Comparison of ENCODE assay signal across 9 mouse cellular contexts in the genomic region with DNA sequence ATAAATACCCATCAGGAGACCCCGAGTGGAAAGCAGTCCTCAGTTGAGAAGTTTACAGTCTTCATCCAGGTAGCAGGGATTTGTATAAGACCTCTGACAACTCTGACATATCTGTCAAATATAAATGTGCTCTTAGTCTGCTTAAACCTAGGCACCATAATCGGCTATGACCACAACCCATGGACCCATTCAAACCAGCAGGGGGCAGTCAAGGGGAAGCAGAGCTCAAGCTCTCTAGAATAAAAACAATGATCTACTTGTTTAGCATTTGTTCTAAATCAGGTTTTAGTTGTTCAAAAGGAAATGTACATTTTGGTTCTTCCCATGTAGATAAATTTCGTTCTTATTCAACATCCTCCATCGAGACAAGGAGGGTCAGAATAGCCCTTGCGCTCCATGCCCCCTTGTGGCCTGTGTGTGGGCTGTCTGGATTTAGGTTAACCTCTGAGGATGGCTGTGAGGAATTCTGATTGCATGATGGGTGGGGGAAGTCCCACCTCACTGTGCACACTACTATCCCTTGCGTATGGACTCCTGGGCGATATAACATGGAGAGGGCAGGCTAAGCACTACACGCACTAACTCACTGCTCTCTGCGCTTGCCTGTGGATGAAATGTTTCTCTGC. TPM values are rescaled to one million over a fixed set of nuclear protein-coding genes. Genes with fewer than 3 reads are reported as not detected.
A peak's percentile ranks its signal among the peaks of the same experiment; 100 is the strongest.
DNase-seq lines count a peak whose midpoint lies in the region; ATAC-seq and TF ChIP-seq lines count a peak whose summit lies in the region.
"Had no signal": no experiment of that assay in that cellular context is flagged by ENCODE, and none has a peak within 500 bp of the region (broad histone marks: within the 10 kb centered on the region; RNA-seq: fewer than 3 reads in every experiment).

No protein-coding gene starts in this region.

- H3K9ac ChIP-seq in heart, embryonic 12.5 days, result no peak overlapping the region
- H3K9ac ChIP-seq: embryonic facial prominence, embryonic 15.5 days; limb, embryonic 12.5 days had no signal

- WGBS in heart, embryonic 12.5 days, result 82% methylated on average over 9 of the region's 9 CpGs

- no peak for ATAC-seq in heart, embryonic 12.5 days (ENCODE audit: insufficient number of reproducible peaks, low FRiP score)
- 0 out of 2 replicates have a peak, but pooled peaks have one; percentile 11 for ATAC-seq in G1E (ENCODE audit: extremely low read depth, insufficient number of reproducible peaks, low FRiP score, poor library complexity, severe bottlenecking)
- peak; percentile 65; the same call in 1 of the 2 replicates for ATAC-seq in erythroid progenitor cell, adult 5-6 weeks (replicated peaks; ENCODE audit: low FRiP score, poor library complexity, severe bottlenecking)

- H3K9me3 ChIP-seq in heart, embryonic 12.5 days (replicated peaks), result no peaks in the 10 kb centered on the region
- H3K9me3 ChIP-seq in G1E (replicated peaks), result no peaks in the 10 kb centered on the region
- H3K9me3 ChIP-seq: embryonic facial prominence, embryonic 15.5 days; limb, embryonic 12.5 days had no signal

- peak; percentile 19 to 59 for DNase-seq in heart, postnatal 14 days
- DNase-seq in B cell, adult 2 months, result peak; percentile 60 to 63
- DNase-seq in G1E (ENCODE audit: low spot score), result no peak
- peak; percentile 15 to 31 for DNase-seq in lung, adult 18-20 months
- peak; percentile 59 for DNase-seq in thymus, postnatal 14 days

- no peak overlapping the region for H3K4me2 ChIP-seq in heart, embryonic 12.5 days
- H3K4me2 ChIP-seq: embryonic facial prominence, embryonic 15.5 days; limb, embryonic 12.5 days had no signal

- H3K27ac ChIP-seq in heart, embryonic 12.5 days (ENCODE audit: poor library complexity, severe bottlenecking), result no peak overlapping the region
- H3K27ac ChIP-seq: embryonic facial prominence, embryonic 15.5 days; limb, embryonic 12.5 days had no signal

- H3K4me1 ChIP-seq in heart, embryonic 12.5 days (replicated peaks), result peaks cover 24% of the 10 kb centered on the region
- H3K4me1 ChIP-seq in G1E (ENCODE audit: insufficient read depth, low read depth, low read length), result peaks cover 9% of the 10 kb centered on the region
- H3K4me1 ChIP-seq: embryonic facial prominence, embryonic 15.5 days had no signal

- no peak overlapping the region for H3K4me3 ChIP-seq in heart, embryonic 12.5 days
- no peak overlapping the region for H3K4me3 ChIP-seq in G1E (ENCODE audit: low read depth, low read length)
- H3K4me3 ChIP-seq: embryonic facial prominence, embryonic 15.5 days; limb, embryonic 12.5 days had no signal

- intact Hi-C loops in heart, postnatal 14 days (cut with DNase I), result no loop called here

- peaks cover 37% of the 10 kb centered on the region for H3K36me3 ChIP-seq in heart, embryonic 12.5 days
- H3K36me3 ChIP-seq in G1E (replicated peaks), result peaks cover 82% of the 10 kb centered on the region

- 0 out of 2 replicates have a peak, but pooled peaks have one; percentile 19 for TF ChIP-seq CTCF in G1E (IDR thresholded peaks at IDR 0.05; ENCODE audit: low read depth, low read length)

- no peaks in the 10 kb centered on the region for H3K27me3 ChIP-seq in heart, embryonic 12.5 days (replicated peaks)
- no peaks in the 10 kb centered on the region for H3K27me3 ChIP-seq in G1E (ENCODE audit: insufficient read depth, low read length)
- H3K27me3 ChIP-seq: embryonic facial prominence, embryonic 15.5 days; limb, embryonic 12.5 days had no signal

RNA-seq across cellular contexts. Expression of gene Thumpd2, which starts 19.2 kb away (rescaled TPM):
- total RNA-seq in heart, postnatal 14 days (2021), result 1 to 10 TPM; 4.6 TPM
- 10.5 and 11.6 TPM in 2 replicates for polyA plus RNA-seq in heart, embryonic 12.5 days (2016; fragmentation: Nextera tagmentation; extraction: Ambion mirVana)
- total RNA-seq in G1E (2014; fragmentation: Nextera tagmentation) (8.4 and 9.9 TPM in 2 replicates), G1E (2017) (13.7 and 15.7 TPM in 2 replicates)
- polyA plus RNA-seq in G1E (2012), result 0.94 and 1.5 TPM in 2 replicates
- 3.6 TPM in 1 of 2 replicates, not detected in the other for total RNA-seq in erythroid progenitor cell, adult 5-6 weeks (2015; ENCODE audit: low replicate concordance)
- 1.1 and 5.9 TPM in 2 replicates for total RNA-seq in erythroid progenitor cell, adult 5-6 weeks (2017; ENCODE audit: low replicate concordance)
